Mouse (Mus musculus) ES-Bruce4 (cell line): ENCODE measurements around the gene Prcc.

Experiments used
- CTCF ChIP-seq: IDR thresholded peaks from one replicate; pipeline ENCODE4 v1.8.1; 2011; ENCODE audit warnings: low read depth, low read length
- POLR2A ChIP-seq: IDR thresholded peaks from one replicate; pipeline ENCODE4 v1.8.1; 2011; ENCODE audit warnings: low read length; ENCODE audit not compliant: insufficient read depth

GRCm38 (mm10) chr3:87899266-87899665, 13.9 kb upstream of the Prcc start:
- TF ChIP-seq CTCF (no peak), POLR2A (no peak)
